Mouse (Mus musculus) brain, embryonic 14.5 days (tissue): ENCODE measurements around the gene Syne3.

Experiments
- CTCF ChIP-seq: fragments of 200-500 bp; IDR thresholded peaks from 2 replicates; pipeline ENCODE4 v1.5.1; 2012; ENCODE audit warnings: inconsistent platforms, mild to moderate bottlenecking, moderate library complexity, borderline replicate concordance; ENCODE audit not compliant: insufficient read depth, insufficient read length; ENCODE audit errors: extremely low read depth
- POLR2A ChIP-seq: fragments of 200-500 bp; IDR thresholded peaks from 2 replicates; pipeline ENCODE4 v1.6.1; 2012; ENCODE audit warnings: mild to moderate bottlenecking, inconsistent platforms, borderline replicate concordance; ENCODE audit not compliant: poor library complexity, insufficient read depth, insufficient read length, severe bottlenecking; ENCODE audit errors: extremely low read depth

- no peak for TF ChIP-seq POLR2A
- no peak for TF ChIP-seq CTCF
These were observed 33.5 kb upstream of the Syne3 start for GRCm38 (mm10) chr12:105043081-105043480.
